Mouse (Mus musculus) midbrain, embryonic 14.5 days (tissue): ENCODE measurements around the gene Vmn1r41. TPM values are rescaled to one million over a fixed set of nuclear protein-coding genes. Genes with fewer than 3 reads are reported as not detected.

Experiments used
- ATAC-seq: fragments of 200-750 bp; cut with Nextera tagmentation; 2 replicates; pipeline ENCODE4 v1.8.0; 2017; ENCODE audit warnings: moderate number of reproducible peaks, moderate library complexity; ENCODE audit not compliant: low FRiP score, low TSS enrichment
- DNase-seq: peaks from one replicate; pipeline ENCODE4 v3.0.0-alpha.2; 2015
- H3K27ac ChIP-seq: fragments of 300-500 bp; sonication (generic); replicated peaks from 2 replicates; pipeline ENCODE4 v1.5.1; 2014; ENCODE audit warnings: mild to moderate bottlenecking, low read depth, low read length, moderate library complexity
- H3K27me3 ChIP-seq: fragments of 300-500 bp; sonication (generic); 2 replicates; pipeline ENCODE4 v1.6.1; 2014; ENCODE audit warnings: low read length, control low read depth, mixed read lengths; ENCODE audit not compliant: control insufficient read depth, insufficient read depth
- H3K36me3 ChIP-seq: fragments of 300-500 bp; sonication (generic); 2 replicates; pipeline ENCODE4 v1.6.1; 2014; ENCODE audit warnings: low read length, control low read depth; ENCODE audit not compliant: control insufficient read depth, insufficient read depth
- H3K4me1 ChIP-seq: fragments of 300-500 bp; sonication (generic); 2 replicates; pipeline ENCODE4 v1.6.1; 2014; ENCODE audit warnings: mild to moderate bottlenecking, antibody characterized with exemption, low read length, control low read depth; ENCODE audit not compliant: control insufficient read depth, insufficient read depth
- H3K4me2 ChIP-seq: fragments of 300-500 bp; sonication (generic); 2 replicates; pipeline ENCODE4 v1.6.1; 2014; ENCODE audit warnings: mild to moderate bottlenecking, low read length, moderate library complexity
- H3K4me3 ChIP-seq: fragments of 300-500 bp; sonication (generic); replicated peaks from 2 replicates; pipeline ENCODE4 v1.5.1; 2014; ENCODE audit warnings: low read depth, low read length
- H3K9ac ChIP-seq: fragments of 300-500 bp; sonication (generic); replicated peaks from 2 replicates; pipeline ENCODE4 v1.6.1; 2014; ENCODE audit warnings: mild to moderate bottlenecking, low read length, moderate library complexity
- H3K9me3 ChIP-seq: fragments of 300-500 bp; sonication (generic); 2 replicates; pipeline ENCODE4 v1.6.1; 2016; ENCODE audit warnings: low read length, control low read depth, mixed read lengths; ENCODE audit not compliant: control insufficient read depth
- WGBS: fragments of 180-500 bp; shearing (Covaris S2); extraction: QIAGEN DNeasy Blood & Tissue Kit; methylation state at CpG from one replicate; pipeline ENCODE4 v1.1.7; 2014; 5-methylcytosine and 5-hydroxymethylcytosine counted together
- polyA plus RNA-seq: library from polyadenylated mRNA; unstranded; fragments of >200 nt; fragmentation: Nextera tagmentation; extraction: Ambion mirVana; gene quantifications from 2 replicates; pipeline ENCODE4 v1.2.1, GENCODE M21; 2014

The Vmn1r41 gene
- polyA plus RNA-seq, result not detected in 2 replicates

- Histone ChIP-seq H3K9ac (no peak within 1 kb of the TSS), H3K9me3 (0 out of 2 replicates have a peak, but pooled peaks cover 4% of the 10 kb centered on the region), H3K36me3 (no peaks in the 10 kb centered on the region), H3K4me1 (no peaks in the 10 kb centered on the region), H3K27me3 (no peaks in the 10 kb centered on the region), H3K27ac (no peak within 1 kb of the TSS), H3K4me3 (no peak within 1 kb of the TSS), H3K4me2 (no peak within 1 kb of the TSS)
- no peak for DNase-seq
- no peak for ATAC-seq
Measured at GRCm38 (mm10) chr6:89740466-89740865, at the start of gene Vmn1r41. Gene Vmn1r41, plus strand, starts transcription at chr6:89740766.

GRCm38 (mm10) chr6:89706624-89707023 is 33.9 kb upstream of the Vmn1r41 start:
- H3K36me3 ChIP-seq, result no peaks in the 10 kb centered on the region
- whole genome bisulfite sequencing, result 81% methylated on average over 2 of the region's 2 CpGs
- H3K4me2 ChIP-seq, result no peak overlapping the region
- H3K9me3 ChIP-seq, result no peaks in the 10 kb centered on the region
- H3K27me3 ChIP-seq, result no peaks in the 10 kb centered on the region
- DNase-seq (no peak), ATAC-seq (no peak)
- H3K4me1 ChIP-seq, result no peaks in the 10 kb centered on the region
- H3K27ac ChIP-seq, result no peak overlapping the region
- H3K9ac ChIP-seq, result no peak overlapping the region
- no peak overlapping the region for H3K4me3 ChIP-seq

GRCm38 (mm10) chr6:89707240-89707639 is 33.3 kb upstream of the Vmn1r41 start, which contains the start of gene Vmn1r40:
Gene Vmn1r40, plus strand, starts transcription at chr6:89707540.
- no peak within 1 kb of the TSS for H3K4me2 ChIP-seq
- H3K4me3 ChIP-seq, result no peak within 1 kb of the TSS
- H3K27me3 ChIP-seq, result no peaks in the 10 kb centered on the region
- H3K36me3 ChIP-seq, result no peaks in the 10 kb centered on the region
- DNase-seq, result no peak
- no peak within 1 kb of the TSS for H3K9ac ChIP-seq
- no peak for ATAC-seq
- H3K4me1 ChIP-seq, result no peaks in the 10 kb centered on the region
- no peaks in the 10 kb centered on the region for H3K9me3 ChIP-seq
- H3K27ac ChIP-seq, result no peak within 1 kb of the TSS
- whole genome bisulfite sequencing, result 86% methylated on average over 4 of the region's 4 CpGs

- no peaks in the 10 kb centered on the region for H3K9me3 ChIP-seq
- no peaks in the 10 kb centered on the region for H3K27me3 ChIP-seq
- DNase-seq, result no peak
- no peaks in the 10 kb centered on the region for H3K36me3 ChIP-seq
- H3K4me2 ChIP-seq, result no peak overlapping the region
- no peak overlapping the region for H3K9ac ChIP-seq
- no peak overlapping the region for H3K27ac ChIP-seq
- ATAC-seq, result no peak
- no peaks in the 10 kb centered on the region for H3K4me1 ChIP-seq
- no peak overlapping the region for H3K4me3 ChIP-seq
Measured at GRCm38 (mm10) chr6:89718051-89718450, 22.5 kb upstream of the Vmn1r41 start.

- Histone ChIP-seq H3K4me2 (no peak overlapping the region), H3K9me3 (0 out of 2 replicates have a peak, but pooled peaks cover 4% of the 10 kb centered on the region), H3K9ac (no peak overlapping the region), H3K4me3 (no peak overlapping the region), H3K27ac (no peak overlapping the region), H3K4me1 (no peaks in the 10 kb centered on the region), H3K27me3 (no peaks in the 10 kb centered on the region), H3K36me3 (no peaks in the 10 kb centered on the region)
- ATAC-seq (no peak), DNase-seq (no peak)
Measured at GRCm38 (mm10) chr6:89742811-89743210, 2.2 kb downstream of the Vmn1r41 start.

- Histone ChIP-seq H3K36me3 (no peaks in the 10 kb centered on the region), H3K9ac (no peak overlapping the region), H3K4me1 (no peaks in the 10 kb centered on the region), H3K27me3 (no peaks in the 10 kb centered on the region), H3K4me3 (no peak overlapping the region), H3K27ac (no peak overlapping the region), H3K4me2 (no peak overlapping the region), H3K9me3 (no peaks in the 10 kb centered on the region)
- DNase-seq (no peak), ATAC-seq (no peak)
Measured at GRCm38 (mm10) chr6:89790231-89790630, 49.7 kb downstream of the Vmn1r41 start.

Other genes with a start within 250 kb of the Vmn1r41 start
- gene Chchd6, start 145.1 kb upstream of the Vmn1r41 start, polyA plus RNA-seq, result 164 and 204 TPM in 2 replicates
- 16.3 and 17.6 TPM in 2 replicates for gene Txnrd3, start 96.8 kb upstream of the Vmn1r41 start, polyA plus RNA-seq
- gene Vmn1r40, start 33.2 kb upstream of the Vmn1r41 start, polyA plus RNA-seq, result not detected in 2 replicates
- gene Vmn1r42, start 135.6 kb downstream of the Vmn1r41 start, polyA plus RNA-seq, result not detected in 2 replicates
- gene Vmn1r43, start 135.6 kb downstream of the Vmn1r41 start, polyA plus RNA-seq, result not detected in 2 replicates
- gene Vmn1r44, start 142.9 kb downstream of the Vmn1r41 start, polyA plus RNA-seq, result not detected in 2 replicates
- not detected in 2 replicates for gene Vmn1r45, start 199.8 kb downstream of the Vmn1r41 start, polyA plus RNA-seq
- not detected in 2 replicates for gene Vmn1r46, start 228.5 kb downstream of the Vmn1r41 start, polyA plus RNA-seq